Mouse (Mus musculus) urinary bladder, postnatal 36 days (tissue): ENCODE data around the gene Mga.

Experiments used
- DNase-seq, 2 experiments: peaks; one replicate each; pipeline ENCODE4 v3.0.0; 2022; ENCODE audit warnings: low spot score in 2 of 2, mixed read lengths in 1 of 2

The Mga gene

DNA sequence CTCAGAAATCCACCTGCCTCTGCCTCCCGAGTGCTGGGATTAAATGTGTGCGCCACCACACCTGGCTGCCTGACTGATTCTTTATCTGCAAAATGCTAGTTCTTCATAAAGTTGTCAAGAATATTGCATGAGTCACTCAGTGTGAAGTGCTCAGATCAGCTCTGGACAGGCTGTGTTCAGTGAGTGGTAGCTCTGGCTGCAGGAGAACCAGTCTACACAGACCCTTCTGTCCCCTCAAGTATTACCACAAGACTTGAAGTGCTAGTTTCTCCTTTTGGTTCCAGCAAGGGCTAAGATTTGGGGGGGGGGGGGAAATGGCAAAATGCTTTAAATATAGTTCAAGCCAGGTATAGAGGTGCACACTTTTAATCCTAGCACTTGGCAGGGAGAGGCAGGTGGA lies 90.4 kb downstream of the Mga start:
- no peak for DNase-seq

DNA sequence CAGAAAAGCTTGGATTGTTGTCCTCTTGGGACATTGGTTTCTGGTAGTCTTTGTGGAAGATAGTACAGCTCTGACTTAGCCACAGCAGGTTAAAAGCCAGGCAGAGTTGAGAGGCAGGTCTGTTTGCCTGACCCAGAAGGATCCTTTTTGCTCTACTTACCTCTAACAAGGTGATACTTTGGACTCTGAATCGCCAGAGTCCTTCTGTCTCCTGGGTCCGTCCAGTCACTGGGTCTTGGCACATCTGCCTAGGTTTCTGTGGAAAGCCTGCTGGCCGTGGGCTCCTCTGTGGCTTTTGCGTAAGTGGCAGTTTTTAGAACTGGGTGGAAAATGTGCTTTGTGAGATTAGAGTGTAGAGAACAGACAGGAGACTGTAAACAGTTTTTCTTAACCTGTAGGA lies 91.9 kb downstream of the Mga start:
- no peak for DNase-seq

DNA sequence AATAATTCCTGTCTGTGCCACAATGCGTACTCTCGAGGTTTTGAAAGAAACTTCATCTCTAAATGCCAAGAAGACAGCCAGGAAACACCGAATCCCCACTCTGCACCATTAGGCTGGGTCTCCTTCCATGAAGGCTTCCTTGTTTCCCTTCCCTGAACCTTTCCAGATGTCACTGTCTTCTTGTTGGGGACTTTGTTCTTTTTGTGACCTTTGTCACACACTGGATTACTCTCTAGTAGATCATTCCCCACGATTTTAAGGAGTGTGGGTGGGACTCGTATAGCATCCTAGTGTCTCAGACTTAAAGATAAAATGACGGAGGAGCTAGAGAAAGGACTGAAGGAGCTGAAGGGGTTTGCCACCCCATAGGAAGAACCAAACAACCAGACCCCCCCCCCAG lies 93.9 kb downstream of the Mga start:
- no peak for DNase-seq

DNA sequence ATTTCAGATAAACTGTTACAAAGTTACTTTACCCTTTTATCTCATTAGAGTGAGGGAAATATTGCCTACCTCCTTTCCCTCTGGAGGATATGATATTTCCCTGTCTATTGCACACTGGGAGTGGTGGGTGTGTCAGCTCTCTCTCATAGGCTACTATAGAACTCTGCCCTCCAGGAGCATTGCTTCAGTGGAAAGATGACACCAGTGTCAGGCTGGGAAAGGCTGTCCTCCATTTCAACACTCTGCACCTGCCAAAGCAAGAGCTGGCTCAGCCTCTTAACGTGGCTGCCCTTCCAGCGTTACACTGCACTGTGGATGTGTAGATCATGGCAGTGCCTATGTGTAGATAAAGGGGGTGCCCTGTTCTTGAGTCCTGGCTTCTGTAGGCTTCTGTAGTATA lies 95.3 kb downstream of the Mga start:
- DNase-seq: no peak

DNA sequence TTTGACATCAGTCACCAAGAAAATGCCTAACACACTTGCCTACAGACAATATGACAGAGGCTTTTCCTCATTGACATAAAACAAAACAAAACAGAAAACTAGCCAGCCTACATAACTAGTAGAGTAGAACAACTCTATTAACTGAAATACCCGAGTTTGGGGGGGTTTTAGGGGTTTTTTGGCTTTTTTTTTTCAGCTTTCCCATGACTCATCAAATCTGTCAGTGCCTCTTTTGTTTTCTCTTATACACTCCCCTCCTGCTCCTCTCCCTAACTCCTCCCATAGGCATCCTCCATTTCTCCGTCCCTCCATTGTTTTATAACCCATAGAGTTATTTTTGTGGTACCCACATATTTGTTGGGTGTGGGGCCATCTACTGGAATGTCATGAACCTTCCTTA lies 96.5 kb downstream of the Mga start:
- DNase-seq: no peak

DNA sequence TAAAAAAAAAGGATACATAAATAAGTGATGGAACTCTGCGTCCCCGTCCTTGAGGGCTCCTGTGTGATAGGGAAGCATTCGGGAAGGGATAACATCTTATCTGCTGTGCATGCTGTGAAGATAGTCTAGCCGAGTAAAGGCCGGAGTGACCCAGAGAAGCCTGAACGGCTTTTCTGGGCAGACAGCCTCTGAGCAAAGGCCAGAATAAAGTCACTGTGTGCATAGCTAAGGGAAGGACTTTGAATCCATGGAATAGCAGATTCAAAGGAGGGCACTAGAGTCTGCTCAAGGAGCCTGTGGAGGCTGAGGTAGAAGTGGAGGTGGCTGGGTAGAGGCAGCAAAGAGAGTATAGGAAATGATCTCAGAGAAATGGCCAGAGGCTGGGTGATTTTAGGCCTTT lies 97.8 kb downstream of the Mga start:
- DNase-seq: no peak

DNA sequence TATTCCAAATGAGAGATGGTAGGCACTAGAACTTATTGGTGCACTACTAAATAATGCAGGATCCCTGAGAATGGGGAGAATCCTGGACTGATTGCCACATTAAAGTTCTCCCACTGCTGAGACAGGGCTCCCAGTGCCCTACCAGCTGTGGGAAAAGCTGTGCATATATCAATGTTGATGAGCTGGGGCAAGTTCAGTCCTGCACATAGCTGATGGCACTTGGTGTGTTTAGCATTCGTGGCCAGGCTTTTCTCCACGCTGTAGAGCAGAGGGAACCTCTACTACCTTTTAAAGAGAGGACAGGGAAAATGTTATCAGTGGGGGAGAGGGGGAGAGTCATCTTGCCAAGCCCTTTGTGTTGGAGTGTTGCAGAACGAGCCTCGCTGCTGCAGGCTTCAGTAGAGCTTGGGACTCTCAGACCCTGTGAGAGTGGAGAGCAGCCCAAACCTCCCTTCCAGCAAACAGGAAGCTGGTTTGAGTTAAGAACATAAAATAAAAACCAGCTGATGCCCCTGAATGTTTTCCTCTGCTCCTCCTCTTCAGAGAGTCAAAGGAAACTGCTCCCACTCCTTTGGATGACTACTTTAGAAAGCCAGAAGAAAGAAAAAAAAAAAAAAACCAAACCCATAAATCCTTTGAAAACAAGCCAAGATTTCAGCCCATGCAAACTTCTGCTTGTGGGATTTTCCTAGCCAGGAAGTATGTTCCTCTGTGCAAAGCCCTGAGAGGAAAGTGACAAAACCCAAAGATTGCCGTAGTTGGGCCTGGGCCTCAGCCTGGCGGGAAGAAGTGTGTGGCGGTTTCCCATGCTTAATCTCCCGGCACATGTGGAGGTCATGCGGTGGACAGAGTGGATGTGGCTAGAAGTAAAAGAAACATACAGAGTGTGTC lies 98.6 kb downstream of the Mga start:
- no peak for DNase-seq

DNA sequence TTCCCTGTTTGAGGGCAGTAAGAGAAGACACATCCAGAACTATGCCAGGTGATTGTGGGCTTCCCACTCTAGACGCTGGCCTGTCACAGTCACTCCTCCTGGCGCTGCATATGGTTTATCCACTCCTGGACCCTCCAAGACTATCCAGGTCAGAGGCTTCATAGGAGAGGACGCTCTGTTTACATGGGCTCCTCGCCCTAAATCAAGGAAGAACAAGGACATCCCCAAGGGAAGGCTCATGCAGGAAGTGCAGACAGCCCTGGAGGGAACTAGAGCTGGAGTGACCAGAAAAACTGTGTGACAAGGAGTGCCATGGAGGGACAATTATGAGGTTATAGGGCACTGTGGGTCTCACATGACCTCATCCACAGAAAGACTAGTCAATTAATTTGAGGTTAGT lies 100.3 kb downstream of the Mga start:
- no peak for DNase-seq

DNA sequence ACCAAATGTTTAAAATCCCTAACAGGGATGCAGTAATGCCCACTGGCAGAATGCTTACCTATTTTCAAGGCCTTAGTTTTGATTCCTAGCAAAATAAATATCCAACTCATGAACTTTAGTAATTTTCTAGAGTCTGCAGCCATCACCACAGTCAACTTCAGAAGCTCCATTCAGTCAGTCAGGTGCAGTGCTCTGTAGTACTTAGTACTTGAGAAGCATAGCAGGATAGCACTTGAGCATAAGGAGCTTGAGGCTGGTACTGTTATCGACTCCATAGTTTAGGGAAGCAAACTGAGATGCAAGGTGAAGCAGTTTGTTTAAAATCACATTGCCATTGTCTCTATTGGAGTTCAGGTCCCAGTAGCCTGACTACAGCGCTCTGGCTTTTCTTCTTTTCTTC lies 102.7 kb downstream of the Mga start:
- DNase-seq: no peak

DNA sequence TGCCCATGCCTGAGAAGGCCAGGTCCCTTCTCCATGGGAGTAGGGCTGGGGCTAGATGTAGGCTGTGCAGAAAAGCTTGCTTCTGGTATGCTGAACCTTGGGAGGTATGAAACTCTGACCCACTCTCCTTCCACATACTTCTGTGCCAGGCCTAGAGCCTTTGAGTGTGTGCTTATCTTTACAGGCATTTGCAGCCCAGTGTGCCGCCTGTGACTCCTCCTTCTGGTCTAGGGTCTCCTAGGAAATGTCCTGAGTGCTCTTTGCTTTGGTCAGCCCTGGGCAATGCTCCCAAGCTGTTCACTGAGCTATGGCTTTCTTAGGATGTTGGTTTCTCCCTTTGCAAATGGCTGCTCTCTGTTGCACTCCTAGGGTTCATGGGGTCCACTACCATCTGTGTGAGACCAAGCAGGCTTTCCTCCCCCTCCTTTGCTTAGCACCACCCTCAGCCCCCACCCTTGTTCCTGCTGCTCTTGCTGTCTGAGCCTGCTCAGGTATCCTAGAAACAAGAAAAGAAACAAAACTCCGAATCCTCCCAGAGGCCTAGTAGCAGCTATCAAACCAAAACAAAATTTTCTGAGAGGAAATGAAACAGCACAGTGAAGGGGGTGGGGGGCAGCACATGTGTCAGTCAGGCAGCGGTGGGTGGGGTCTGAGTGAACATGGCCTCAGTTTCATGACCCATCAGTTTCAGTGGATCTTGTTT lies 104.0 kb downstream of the Mga start:
- no peak for DNase-seq

DNA sequence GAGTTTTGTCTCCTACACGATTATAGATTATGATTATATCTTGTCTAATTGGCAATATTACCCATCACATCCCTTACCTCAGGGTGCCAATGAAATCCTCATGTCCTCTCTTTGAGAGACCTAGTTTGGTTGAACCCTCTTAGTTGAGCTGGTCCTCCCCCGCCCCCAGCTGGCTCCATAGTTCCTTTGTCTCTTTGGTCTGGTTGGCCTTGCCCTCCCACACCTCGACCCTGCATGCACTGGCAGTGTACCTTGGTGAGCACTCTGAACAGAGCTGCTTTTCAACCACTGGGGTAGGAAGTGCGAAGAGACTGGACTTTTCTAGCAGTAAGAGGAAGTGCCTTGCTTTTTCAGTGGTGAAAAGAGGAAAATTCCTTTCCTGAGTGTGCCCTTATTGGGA lies 104.9 kb downstream of the Mga start:
- no peak for DNase-seq

DNA sequence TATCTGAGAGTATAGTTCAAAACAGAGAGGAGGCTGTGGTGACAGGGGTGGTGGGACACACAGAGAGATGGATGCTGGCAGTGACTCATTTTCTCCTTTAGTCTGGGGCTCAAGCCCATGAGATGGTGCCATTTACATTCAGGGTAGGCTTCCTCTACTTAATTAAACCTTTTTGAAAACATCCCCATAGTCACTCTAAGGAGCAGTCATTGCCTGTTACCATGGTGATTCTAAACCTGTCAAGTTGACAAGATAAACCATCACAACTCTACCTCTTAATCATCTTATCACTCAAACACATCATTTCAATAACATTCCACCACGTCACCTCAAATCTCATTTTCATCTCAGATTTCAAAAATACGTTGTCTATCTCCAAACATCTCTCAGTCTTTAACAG lies 106.9 kb downstream of the Mga start:
- no peak for DNase-seq

DNA sequence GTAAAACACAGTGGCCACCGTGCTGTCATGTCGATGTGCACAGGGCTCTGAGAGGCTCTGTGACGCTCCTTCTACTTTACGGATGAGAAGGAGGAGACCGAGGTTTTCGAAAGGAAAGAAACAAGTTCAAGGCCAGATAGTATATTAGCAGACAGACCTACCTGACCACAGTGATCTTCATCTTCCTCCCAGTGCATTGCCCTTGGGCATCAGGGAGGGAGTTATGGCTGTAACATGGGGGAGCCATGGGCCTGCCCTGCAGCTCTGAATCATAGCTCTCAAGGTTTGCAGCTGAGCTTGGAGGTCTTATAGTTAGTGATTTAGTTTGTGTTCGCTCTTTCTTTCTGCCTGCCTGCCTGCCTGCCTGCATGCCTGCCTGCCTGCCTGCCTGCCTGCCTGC lies 109.7 kb downstream of the Mga start:
- DNase-seq: no peak

DNA sequence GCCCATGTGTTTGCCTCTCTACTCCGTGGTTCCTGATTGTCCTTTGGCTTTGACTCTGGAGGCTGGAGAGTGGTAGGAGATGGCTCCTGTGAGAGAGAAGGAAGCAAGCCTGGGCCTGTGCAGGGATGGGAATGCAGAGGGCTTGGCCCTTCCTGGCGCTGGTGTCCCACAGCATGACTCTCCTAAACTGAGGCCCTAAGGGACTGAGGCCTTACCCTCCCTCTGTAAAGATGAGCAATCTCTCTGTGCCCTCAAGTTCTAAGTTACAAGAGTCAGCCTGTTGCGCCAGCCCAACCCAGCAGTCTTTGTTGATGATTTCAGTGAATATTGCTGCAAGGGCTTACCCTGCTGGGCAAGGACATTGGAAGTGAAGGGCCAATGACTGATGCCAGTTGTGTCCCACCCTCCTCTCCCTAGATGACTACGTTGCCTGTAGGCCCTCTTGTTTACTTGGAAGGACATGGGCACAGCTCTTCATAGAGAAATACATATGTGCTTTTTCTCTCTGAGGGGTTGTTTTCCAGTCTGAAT lies 110.7 kb downstream of the Mga start:
- DNase-seq: peak in 1 of 2 experiments; percentile 35

DNA sequence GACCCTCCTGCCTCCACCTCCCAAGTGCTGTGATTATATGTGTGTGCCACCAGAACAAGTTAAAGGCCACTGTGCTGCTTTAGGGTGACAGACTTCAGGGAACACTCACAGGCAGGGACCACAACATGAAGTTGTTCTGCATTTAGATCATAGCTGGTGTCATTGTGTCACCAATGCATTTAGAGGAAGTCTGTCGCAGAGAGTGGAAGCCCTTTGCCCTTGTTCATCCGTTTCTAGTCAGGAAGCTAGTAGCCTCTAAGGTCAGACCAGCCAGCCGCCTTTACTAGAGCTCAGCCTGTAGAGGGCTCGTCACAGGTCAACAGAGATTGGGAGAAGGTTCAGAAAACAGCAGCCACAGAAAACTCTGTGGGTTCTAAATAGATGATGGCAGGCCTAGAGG lies 111.6 kb downstream of the Mga start:
- no peak for DNase-seq

DNA sequence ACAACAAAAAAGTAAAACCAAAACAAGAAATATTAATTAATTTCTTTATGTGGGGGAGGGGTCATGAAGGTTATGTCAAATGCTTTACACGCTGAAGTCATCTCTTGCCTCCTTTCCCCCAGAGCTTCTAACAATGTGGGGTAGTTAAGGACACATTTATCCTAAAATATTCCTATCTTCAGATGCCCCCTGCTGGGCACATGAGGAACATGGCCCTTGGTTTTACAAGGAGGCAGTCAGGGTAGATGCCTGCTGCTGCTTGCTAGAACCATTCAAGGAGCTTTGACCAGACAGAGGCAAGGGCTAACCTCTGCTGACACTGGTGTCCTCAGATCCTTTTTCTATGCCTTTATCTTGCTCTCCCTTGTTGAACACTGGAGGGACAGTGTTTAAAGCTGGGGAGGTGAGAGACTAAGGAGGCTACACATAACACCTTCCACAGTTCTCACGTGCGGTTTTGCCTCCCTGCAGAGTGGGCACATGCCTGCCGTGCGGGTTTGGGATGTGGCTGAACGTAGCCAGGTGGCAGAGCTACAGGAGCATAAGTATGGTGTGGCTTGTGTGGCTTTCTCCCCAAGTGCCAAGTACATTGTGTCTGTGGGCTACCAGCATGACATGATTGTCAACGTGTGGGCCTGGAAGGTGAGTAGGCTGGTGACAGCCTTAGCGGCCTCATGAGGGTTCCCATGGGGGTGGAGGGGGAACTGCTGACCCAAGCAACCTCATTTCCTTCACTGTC lies 114.6 kb downstream of the Mga start:
- peak; percentile 29 to 59 for DNase-seq

DNA sequence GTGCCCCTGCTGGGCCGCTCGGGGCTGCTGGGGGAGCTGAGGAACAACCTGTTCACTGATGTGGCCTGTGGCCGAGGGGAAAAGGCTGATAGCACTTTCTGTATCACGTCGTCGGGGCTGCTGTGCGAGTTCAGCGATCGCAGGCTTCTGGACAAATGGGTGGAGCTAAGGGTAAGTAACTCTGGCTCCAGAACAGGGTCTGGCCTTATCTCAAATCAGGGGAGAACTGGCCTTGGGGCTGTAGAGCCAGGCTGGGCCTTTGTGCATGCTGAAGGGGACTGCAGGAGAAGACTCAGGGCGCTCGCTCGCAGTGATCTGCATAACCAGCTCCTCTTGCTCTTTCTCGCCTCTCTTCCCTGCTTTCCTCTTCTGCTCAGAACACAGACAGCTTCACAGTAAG lies 115.9 kb downstream of the Mga start:
- DNase-seq: no peak

DNA sequence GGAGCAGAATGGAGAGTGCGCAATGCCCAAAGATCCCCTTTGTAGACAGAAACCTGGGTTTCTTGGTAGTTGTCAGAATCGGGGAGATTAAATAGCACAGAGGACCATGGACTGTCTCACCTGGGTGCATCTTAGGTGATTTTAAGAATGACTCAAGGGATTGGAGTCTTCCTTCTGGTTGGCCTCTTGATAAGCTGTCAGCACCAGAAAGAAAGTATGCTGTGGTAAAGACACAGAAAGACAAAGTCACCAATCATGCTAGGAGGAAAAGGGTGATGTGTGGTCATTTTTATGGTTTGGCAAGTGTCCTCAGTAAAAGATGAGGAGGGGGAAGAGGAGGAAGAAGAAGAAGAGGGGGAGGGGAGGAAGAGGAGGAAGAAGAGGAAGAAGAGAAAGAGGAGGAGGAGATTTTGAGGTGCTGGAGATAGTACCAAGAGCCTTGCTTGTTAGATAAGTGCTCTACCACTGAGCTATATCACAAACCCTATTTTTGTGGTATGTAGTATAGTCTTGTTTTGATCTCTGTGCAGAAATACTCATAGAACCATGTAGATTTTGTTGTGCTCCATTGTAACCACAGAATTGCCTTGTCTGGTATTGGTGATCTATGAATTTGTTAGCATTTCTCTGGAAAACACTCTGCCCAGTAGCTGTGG lies 116.9 kb downstream of the Mga start:
- no peak for DNase-seq

DNA sequence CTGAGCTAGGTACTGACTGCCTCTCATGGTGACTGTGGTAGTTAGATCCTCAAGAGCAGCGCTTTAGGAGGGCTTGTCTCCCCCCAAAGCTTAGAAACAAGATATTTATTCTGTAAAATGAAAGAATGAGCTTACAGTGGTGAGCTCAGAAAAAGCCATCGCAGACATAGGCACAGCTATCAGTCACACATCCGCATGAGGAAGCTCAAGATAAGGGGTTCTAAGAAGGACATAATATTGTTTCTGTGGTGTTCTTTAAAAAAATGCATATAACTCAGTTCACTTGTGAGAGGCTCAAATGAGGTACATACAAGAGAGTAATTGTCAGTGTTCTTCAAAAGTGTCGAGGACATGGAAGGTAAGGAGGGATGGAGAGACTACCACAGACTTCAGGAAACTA lies 118.9 kb downstream of the Mga start:
- no peak for DNase-seq

DNA sequence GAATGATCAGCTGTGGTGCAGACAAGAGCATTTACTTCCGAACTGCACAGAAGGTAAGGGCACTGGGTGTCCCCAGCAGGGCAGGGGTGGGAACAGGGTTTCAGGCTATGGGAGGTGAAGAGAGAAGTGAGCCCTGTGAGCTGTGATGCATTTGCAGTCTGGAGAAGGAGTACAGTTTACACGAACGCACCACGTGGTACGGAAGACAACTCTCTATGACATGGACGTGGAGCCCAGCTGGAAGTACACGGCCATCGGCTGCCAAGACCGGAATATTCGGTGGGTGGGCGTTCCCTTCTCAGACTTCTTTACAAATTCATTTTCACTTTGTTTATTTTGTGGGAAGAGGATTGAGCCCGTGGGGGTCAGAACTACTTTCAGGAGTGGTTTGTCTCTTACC lies 120.6 kb downstream of the Mga start:
- no peak for DNase-seq
